Mouse (Mus musculus) central nervous system, embryonic 14 days (tissue): ENCODE measurements around the gene Wfdc12. TPM values are rescaled to one million over a fixed set of nuclear protein-coding genes. Genes with fewer than 3 reads are reported as not detected.

Experiments used
- polyA plus RNA-seq: library from polyadenylated mRNA; depleted of rRNA; stranded (reverse); fragments of >200 nt; gene quantifications from 2 replicates; pipeline ENCODE4 v1.2.3, GENCODE M21; 2012; rRNA removed

Wfdc12 gene
- polyA plus RNA-seq, result not detected in 2 replicates

DNA sequence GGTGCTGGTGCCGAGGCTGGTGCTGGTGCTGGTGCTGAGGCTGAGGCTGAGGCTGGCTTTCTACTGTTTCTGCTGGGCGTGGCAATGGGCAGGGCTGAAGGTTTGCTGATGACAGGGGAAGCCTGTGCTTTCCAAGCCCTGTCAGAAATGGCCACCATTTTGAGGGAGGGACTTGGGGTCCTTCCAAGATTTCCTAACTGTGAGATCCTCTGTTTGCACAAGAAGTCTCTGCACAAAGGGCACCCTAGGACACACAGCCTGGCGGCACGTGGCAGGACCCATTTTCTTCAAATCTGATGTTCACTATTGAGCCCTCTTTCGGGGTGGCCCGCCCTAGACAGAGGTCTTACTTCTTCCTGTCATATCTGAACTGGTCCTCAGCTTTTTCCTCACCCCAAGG is at the start of gene Wfdc12:
Gene Wfdc12 (minus strand): TSS at position 33 of the 400 bp plus-strand sequence.

GRCm38 (mm10) chr2:164238366-164238765 is 48.0 kb upstream of the Wfdc12 start, which contains the start of gene Svs2:
TSS of gene Svs2 (minus strand) at chr2:164238466.

GRCm38 (mm10) chr2:164221522-164221921 is 31.1 kb upstream of the Wfdc12 start, which contains the start of gene Wfdc15b:
TSS of gene Wfdc15b (minus strand) at chr2:164221660.

DNA sequence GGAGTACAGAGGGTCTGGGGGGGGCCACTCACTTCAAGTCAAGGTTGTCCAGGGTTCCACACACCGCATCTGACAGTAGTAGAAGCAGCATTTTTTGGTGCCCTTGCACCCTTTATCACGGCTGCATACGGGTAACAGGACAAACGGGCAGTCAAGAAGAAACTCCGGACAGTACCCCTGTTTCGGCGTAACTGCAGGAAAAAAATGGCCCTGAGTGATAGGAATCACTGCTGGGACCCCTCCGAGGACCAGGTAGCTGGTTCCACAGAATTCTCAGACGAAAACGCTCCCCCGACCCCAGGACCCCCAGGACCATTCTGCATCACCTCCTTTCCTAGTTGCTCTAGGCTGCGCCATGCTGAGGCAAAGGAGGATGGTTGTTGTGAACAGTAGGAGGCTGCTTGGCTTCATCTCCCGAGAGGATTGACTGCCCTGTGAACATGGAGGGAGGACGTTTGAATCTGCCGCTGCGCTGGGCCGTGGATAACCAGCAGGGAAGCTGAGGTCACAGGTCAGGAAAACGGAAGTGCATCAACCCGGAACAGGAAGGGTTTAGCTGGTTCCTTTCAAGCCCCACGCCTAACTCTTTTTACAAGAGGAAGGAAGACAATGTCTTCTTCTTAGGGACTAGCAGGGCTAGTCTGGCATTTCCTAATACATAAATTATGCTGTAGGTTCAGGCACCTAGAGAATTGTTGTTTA is 9.4 kb upstream of the Wfdc12 start, which contains the start of gene Wfdc15a:
Gene Wfdc15a (minus strand): TSS at position 505 of the 702 bp plus-strand sequence.

GRCm38 (mm10) chr2:164182692-164183255 is 7.6 kb downstream of the Wfdc12 start, which contains the start of gene Wfdc5:
TSS of gene Wfdc5 (minus strand) at chr2:164182742.

GRCm38 (mm10) chr2:164170902-164171301 is 19.5 kb downstream of the Wfdc12 start, which contains the start of gene Kcns1:
TSS of gene Kcns1 (minus strand) at chr2:164171113.

Other genes with a start within 250 kb of the Wfdc12 start
- 166 and 185 TPM in 2 replicates for gene Ywhab, start 195.6 kb downstream of the Wfdc12 start, polyA plus RNA-seq
- gene Pabpc1l, start 165.2 kb downstream of the Wfdc12 start, polyA plus RNA-seq, result 3.1 and 3.9 TPM in 2 replicates
- gene Stk4, start 120.3 kb downstream of the Wfdc12 start, polyA plus RNA-seq, result 20.1 and 23.7 TPM in 2 replicates
- 31.5 and 36.4 TPM in 2 replicates for gene Tomm34, start 119.4 kb downstream of the Wfdc12 start, polyA plus RNA-seq
- gene Kcns1, start 19.5 kb downstream of the Wfdc12 start, polyA plus RNA-seq, result 0.68 and 1.5 TPM in 2 replicates
- not detected in 2 replicates for gene Wfdc5, start 7.9 kb downstream of the Wfdc12 start, polyA plus RNA-seq
- gene Wfdc15a, start 9.5 kb upstream of the Wfdc12 start, polyA plus RNA-seq, result not detected in 2 replicates
- not detected in 2 replicates for gene Wfdc15b, start 31.1 kb upstream of the Wfdc12 start, polyA plus RNA-seq
- not detected in 2 replicates for gene Svs2, start 47.9 kb upstream of the Wfdc12 start, polyA plus RNA-seq
- gene Svs3b, start 66.0 kb upstream of the Wfdc12 start, polyA plus RNA-seq, result not detected in 2 replicates
- gene Svs4, start 87.9 kb upstream of the Wfdc12 start, polyA plus RNA-seq, result not detected in 2 replicates
- not detected in 2 replicates for gene Svs3a, start 98.7 kb upstream of the Wfdc12 start, polyA plus RNA-seq
- not detected in 2 replicates for gene Svs6, start 126.1 kb upstream of the Wfdc12 start, polyA plus RNA-seq
- gene Svs5, start 142.1 kb upstream of the Wfdc12 start, polyA plus RNA-seq, result not detected in 2 replicates
- gene Slpi, start 198.5 kb upstream of the Wfdc12 start, polyA plus RNA-seq, result 0.16 and 1.3 TPM in 2 replicates
- gene Rbpjl, start 212.5 kb upstream of the Wfdc12 start, polyA plus RNA-seq, result 0.17 and 0.74 TPM in 2 replicates
- gene Matn4, start 214.6 kb upstream of the Wfdc12 start, polyA plus RNA-seq, result 14.9 and 118 TPM in 2 replicates